Mouse (Mus musculus): ENCODE measurements around the gene Abcg1. TPM values are rescaled to one million over a fixed set of nuclear protein-coding genes. Genes with fewer than 3 reads are reported as not detected.

Gene Abcg1
- total and polyA plus RNA-seq, 3 experiments = 2.2 to 4.6 (median 2.2) TPM

DNA sequence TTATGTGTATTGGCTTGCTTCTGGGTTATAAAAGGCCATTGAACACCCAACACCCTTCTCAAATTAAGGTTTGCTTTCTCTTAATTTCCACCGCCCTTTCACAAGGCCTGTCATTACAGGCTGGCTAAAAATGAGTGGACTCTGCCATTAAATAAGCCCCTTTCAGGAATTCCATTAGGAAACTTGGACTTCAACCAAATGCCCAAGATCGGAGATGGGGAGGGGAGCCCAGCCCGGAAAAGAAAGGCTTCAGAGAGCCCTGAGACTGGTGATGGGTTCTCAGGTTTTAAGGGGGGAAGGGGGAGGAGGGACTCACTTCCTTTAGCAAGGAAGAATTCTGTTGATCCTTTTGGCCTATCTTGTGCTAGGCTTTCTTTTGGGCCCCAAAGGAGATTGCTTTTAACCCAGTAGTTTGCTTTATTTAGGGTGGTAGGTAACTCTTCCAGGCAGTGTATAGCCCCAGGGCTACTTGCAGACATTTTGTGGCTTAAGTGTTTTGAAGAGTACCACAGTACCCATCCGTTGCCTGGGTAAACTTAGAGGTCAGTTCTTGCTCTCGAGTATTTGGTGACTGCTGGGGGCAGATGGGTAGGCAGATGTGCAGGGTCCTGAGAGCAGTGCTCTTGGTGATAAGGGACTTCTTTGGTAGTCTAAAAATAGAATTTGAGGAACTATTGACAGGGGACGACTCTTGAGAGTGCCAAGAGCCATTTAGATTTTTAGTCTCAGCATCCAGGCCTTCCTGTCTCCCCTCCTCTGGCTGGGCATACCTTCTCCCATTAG is 13.1 kb downstream of the Abcg1 start:
- peak overlapping the region; percentile 15; the same call in 1 of the 2 replicates for H3K9ac ChIP-seq (ENCODE audit: insufficient read depth, low read depth)
- no peaks in the 10 kb centered on the region for H3K9me3 ChIP-seq (replicated peaks; ENCODE audit: low read length)

DNA sequence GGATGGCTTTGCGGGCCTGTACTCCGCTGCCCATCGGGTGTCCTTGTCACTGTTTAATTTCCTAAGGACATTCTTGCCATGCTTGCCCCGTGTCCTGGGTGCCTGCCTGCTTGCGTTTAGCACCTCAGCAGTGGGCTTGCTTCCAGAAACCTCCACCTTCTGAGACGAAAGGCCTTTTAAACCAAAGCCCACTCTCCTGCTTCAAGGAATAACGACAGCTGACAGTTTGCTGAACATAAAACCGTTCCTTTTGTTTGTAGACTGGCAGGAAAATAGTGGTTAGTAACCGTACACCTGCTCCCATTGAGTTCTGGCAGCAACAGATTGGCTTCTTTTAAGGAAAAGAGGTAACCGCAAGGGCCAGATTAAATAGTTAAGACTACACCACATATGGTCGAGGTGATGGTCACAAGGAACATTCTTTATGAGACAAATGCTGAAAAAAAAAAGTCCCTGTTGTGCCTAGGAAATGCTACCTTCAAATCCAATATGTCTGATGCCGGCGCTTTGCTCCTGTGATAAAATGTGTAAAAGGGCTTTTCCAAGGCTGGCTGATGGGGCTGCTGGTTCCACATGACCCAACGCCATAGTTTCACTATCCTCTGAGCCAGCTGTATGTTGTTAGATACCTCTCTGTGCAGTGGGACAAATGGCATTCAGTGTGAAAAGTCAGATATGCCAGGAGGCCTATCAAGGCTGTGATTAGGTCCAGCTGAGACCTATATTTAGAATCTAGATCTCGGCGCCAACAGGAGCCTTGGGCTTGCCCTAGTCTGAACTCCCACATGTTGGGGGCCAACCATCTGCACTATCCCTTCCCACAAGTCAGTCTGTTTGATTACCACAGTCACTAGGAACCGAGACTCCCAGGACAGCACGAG is 14.2 kb downstream of the Abcg1 start:
- in situ Hi-C loops (cut with MboI; ENCODE audit: low pct_ligation_motif_present, low pct_unique_long_range_greater_than_20kb, low sequenced_read_pairs) (loop anchor here (10.0 kb wide), 1 partner anchor 47 kb away; no protein-coding TSS in a partner anchor), dilution Hi-C loops (cut with MboI; ENCODE audit: extremely low pct_ligation_motif_present, extremely low pct_unique_long_range_greater_than_20kb, low sequenced_read_pairs) (no loop called here)
- Histone ChIP-seq H3K36me3 (replicated peaks in 1 of 2; ENCODE audit: control insufficient read depth in 1 of 2, insufficient read depth in 1 of 2, low read length in 1 of 2) (no peaks in the 10 kb centered on the region), H3K4me2 (ENCODE audit: insufficient read depth, low read depth, poor library complexity, severe bottlenecking) (peak overlapping the region; percentile 32; the same call in 1 of the 2 replicates), H3K4me1 (ENCODE audit: control insufficient read depth in 1 of 2, insufficient read depth in 2 of 2) (peaks cover 52 to 95% of the 10 kb centered on the region in 2 experiments), H3K27ac (ENCODE audit: insufficient read depth, low read depth) (peak overlapping the region; percentile 44; the same call in 1 of the 2 replicates), H3K79me2 (replicated peaks; ENCODE audit: control insufficient read depth, extremely low read depth, insufficient read depth, poor library complexity, severe bottlenecking) (no peaks in the 10 kb centered on the region), H3K9ac (ENCODE audit: insufficient read depth, low read depth) (peak overlapping the region; percentile 15), H3K4me3 (replicated peaks in 1 of 3; ENCODE audit: low read depth in 2 of 3, low read length in 2 of 3, poor library complexity in 1 of 3) (no peak overlapping the region), H3K9me3 (replicated peaks; ENCODE audit: low read length) (no peaks in the 10 kb centered on the region), H3K27me3 (replicated peaks) (peaks cover 7% of the 10 kb centered on the region)
- TF ChIP-seq MAFK (IDR thresholded peaks at IDR 0.05; ENCODE audit: insufficient replicate concordance, low read length) = no peak
- TF ChIP-seq SIN3A (IDR thresholded peaks at IDR 0.05; ENCODE audit: low read length) = no peak
- TF ChIP-seq CHD1 (IDR thresholded peaks at IDR 0.05; ENCODE audit: low read depth, low read length) = no peak
- no peak for TF ChIP-seq TCF12 (IDR thresholded peaks at IDR 0.05; ENCODE audit: low read depth, low read length)
- TF ChIP-seq CHD2 (IDR thresholded peaks at IDR 0.05; ENCODE audit: low read length) = no peak
- DNase-seq (ENCODE audit: extremely low read depth) = no peak

More for the DNA sequence above, 13.1 kb downstream of the Abcg1 start:
- Histone ChIP-seq H3K4me1 (ENCODE audit: control insufficient read depth in 1 of 2, insufficient read depth in 2 of 2) (peaks cover 50 to 92% of the 10 kb centered on the region in 2 experiments), H3K79me2 (replicated peaks; ENCODE audit: control insufficient read depth, extremely low read depth, insufficient read depth, poor library complexity, severe bottlenecking) (no peaks in the 10 kb centered on the region), H3K4me2 (ENCODE audit: insufficient read depth, low read depth, poor library complexity, severe bottlenecking) (no peak overlapping the region; the same call in 1 of the 2 replicates), H3K27me3 (replicated peaks) (peaks cover 8% of the 10 kb centered on the region), H3K27ac (ENCODE audit: insufficient read depth, low read depth) (peak overlapping the region; percentile 9), H3K4me3 (replicated peaks in 1 of 3; ENCODE audit: low read depth in 2 of 3, low read length in 2 of 3, poor library complexity in 1 of 3) (no peak overlapping the region), H3K36me3 (replicated peaks in 1 of 2; ENCODE audit: control insufficient read depth in 1 of 2, insufficient read depth in 1 of 2, low read length in 1 of 2) (no peaks in the 10 kb centered on the region)
- in situ Hi-C loops (cut with MboI; ENCODE audit: low pct_ligation_motif_present, low pct_unique_long_range_greater_than_20kb, low sequenced_read_pairs) (loop anchor here (10.0 kb wide), 1 partner anchor 46 kb away; no protein-coding TSS in a partner anchor), dilution Hi-C loops (cut with MboI; ENCODE audit: extremely low pct_ligation_motif_present, extremely low pct_unique_long_range_greater_than_20kb, low sequenced_read_pairs) (no loop called here)
- DNase-seq (ENCODE audit: extremely low read depth) = no peak
- TF ChIP-seq ETS1 (conservative IDR thresholded peaks at IDR 0.05; ENCODE audit: low read depth, low read length) (peak; percentile 35), MAX (IDR thresholded peaks at IDR 0.05; ENCODE audit: low read length) (0 out of 2 replicates have a peak, but pooled peaks have one; percentile 24), SIN3A (IDR thresholded peaks at IDR 0.05; ENCODE audit: low read length) (0 out of 2 replicates have a peak, but pooled peaks have one; percentile 12), TBP (conservative IDR thresholded peaks at IDR 0.05; ENCODE audit: low read depth, low read length) (0 out of 2 replicates have a peak, but pooled peaks have one; percentile 17), ZKSCAN1 (IDR thresholded peaks at IDR 0.05; ENCODE audit: borderline replicate concordance, low read depth, low read length) (no peak), POLR2A (IDR thresholded peaks at IDR 0.05; ENCODE audit: low read depth, low read length) (no peak), MAFK (IDR thresholded peaks at IDR 0.05; ENCODE audit: insufficient replicate concordance, low read length) (no peak), POLR2AphosphoS2 (IDR thresholded peaks at IDR 0.05; ENCODE audit: low read depth, low read length) (no peak), TCF12 (IDR thresholded peaks at IDR 0.05; ENCODE audit: low read depth, low read length) (peak; percentile 53; the same call in 1 of the 2 replicates), KAT2A (IDR thresholded peaks at IDR 0.05; ENCODE audit: insufficient replicate concordance, low read length) (no peak), EP300 (IDR thresholded peaks at IDR 0.05; ENCODE audit: low read length) (peak; percentile 64), MXI1 (IDR thresholded peaks at IDR 0.05; ENCODE audit: low read depth, low read length) (0 out of 2 replicates have a peak, but pooled peaks have one; percentile 34), MEF2A (IDR thresholded peaks at IDR 0.05; ENCODE audit: borderline replicate concordance, low read depth, low read length) (peak; percentile 92), BHLHE40 (IDR thresholded peaks at IDR 0.05; ENCODE audit: low read depth, low read length) (peak; percentile 51), IRF4 (IDR thresholded peaks at IDR 0.05; ENCODE audit: low read depth, low read length) (peak; percentile 54; the same call in 1 of the 2 replicates)

All from CH12.LX (cell line).